8 mouse cellular contexts compared by ENCODE assay signal in genomic region chr2:130950548-130950947, GRCm38 (mm10). TPM values are rescaled to one million over a fixed set of nuclear protein-coding genes. Genes with fewer than 3 reads are reported as not detected.
A peak's percentile ranks its signal among the peaks of the same experiment; 100 is the strongest.
DNase-seq lines count a peak whose midpoint lies in the region; ATAC-seq lines count a peak whose summit lies in the region.

No protein-coding gene starts in this region.

- peak; percentile 92 for DNase-seq in adrenal gland, postnatal 10 days
- peak; percentile 65 for DNase-seq in embryo, embryonic 11.5 days (ENCODE audit: low read depth, low spot score)
- peak; percentile 96 for DNase-seq in layer of hippocampus, adult 11-12 months (ENCODE audit: low spot score)
- DNase-seq in lung, postnatal 10 days = peak; percentile 90
- DNase-seq in retina, embryonic 14.5 days (ENCODE audit: low spot score) = peak; percentile 88
- DNase-seq in thymus, postnatal 36 days = peak; percentile 68 to 79

- peak; percentile 74 for ATAC-seq in CD4-positive, CD25-positive, alpha-beta regulatory T cell, adult 4 months
- ATAC-seq in granulocyte monocyte progenitor cell, adult 5-6 weeks (replicated peaks; ENCODE audit: poor library complexity, severe bottlenecking) = peak; percentile 75

RNA-seq across cellular contexts. Expression of gene Atrn, which starts 44.3 kb away (rescaled TPM):
- polyA plus RNA-seq in CD4-positive, CD25-positive, alpha-beta regulatory T cell, adult 4 months (2017; shearing (Covaris generic)) = 1 to 10 TPM; 4.0 to 8.5 TPM
- total RNA-seq in adrenal gland, postnatal 10 days (2021) = 10 to 100 TPM; 26.5 to 32.7 TPM
- total RNA-seq in granulocyte monocyte progenitor cell, adult 5-6 weeks (2014; fragmentation: Nextera tagmentation) = 37.3 and 38.9 TPM in 2 replicates
- total RNA-seq in granulocyte monocyte progenitor cell, adult 5-6 weeks (2017) = 37.7 and 37.8 TPM in 2 replicates

RNA-seq across cellular contexts. Expression of gene 4930402H24Rik, which starts 44.3 kb away (rescaled TPM):
- 10 to 100 TPM; 13.0 to 13.6 TPM for polyA plus RNA-seq in CD4-positive, CD25-positive, alpha-beta regulatory T cell, adult 4 months (2017; shearing (Covaris generic))
- total RNA-seq in adrenal gland, postnatal 10 days (2021) = 10 to 100 TPM; 38.9 to 49.6 TPM
- total RNA-seq in granulocyte monocyte progenitor cell, adult 5-6 weeks (2014; fragmentation: Nextera tagmentation) = 10.5 and 19.0 TPM in 2 replicates
- 5.3 and 8.6 TPM in 2 replicates for total RNA-seq in granulocyte monocyte progenitor cell, adult 5-6 weeks (2017)

Comparison
In these comparisons a context has a peak if more than half of its experiments do, and no peak if none do; other contexts are left out.
1. Peak in every context shown above with its lines: DNase-seq and ATAC-seq.